Mouse (Mus musculus) MEL-GATA-1-ER (cell line): Measurements from ENCODE around the gene B3gnt3.

Experiments
- DNase-seq: peaks from one replicate; pipeline ENCODE4 v3.0.0-alpha.2; 2012; ENCODE audit warnings: low read depth; ENCODE audit errors: extremely low read depth

The B3gnt3 gene

DNA sequence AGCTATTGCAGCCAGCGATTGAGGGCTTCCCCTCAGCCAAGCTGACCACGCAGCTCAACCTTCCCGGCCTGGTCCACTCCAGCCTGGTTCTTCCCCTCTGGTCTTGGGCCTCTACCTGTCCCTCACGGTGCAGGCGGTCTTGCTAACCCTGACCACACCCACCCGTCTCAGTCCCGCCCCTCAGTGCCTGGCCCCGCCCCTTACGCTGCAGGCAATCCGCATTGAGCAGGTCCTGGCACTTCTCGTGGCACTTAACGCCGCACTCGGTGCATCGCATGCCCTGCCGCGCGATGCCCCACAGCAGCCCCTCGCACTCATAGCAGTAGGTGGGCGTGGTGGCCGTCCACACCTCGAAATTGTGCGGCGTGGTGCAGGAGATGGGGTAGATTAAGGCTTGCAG, 47.0 kb downstream of the B3gnt3 start:
- no peak for DNase-seq

DNA sequence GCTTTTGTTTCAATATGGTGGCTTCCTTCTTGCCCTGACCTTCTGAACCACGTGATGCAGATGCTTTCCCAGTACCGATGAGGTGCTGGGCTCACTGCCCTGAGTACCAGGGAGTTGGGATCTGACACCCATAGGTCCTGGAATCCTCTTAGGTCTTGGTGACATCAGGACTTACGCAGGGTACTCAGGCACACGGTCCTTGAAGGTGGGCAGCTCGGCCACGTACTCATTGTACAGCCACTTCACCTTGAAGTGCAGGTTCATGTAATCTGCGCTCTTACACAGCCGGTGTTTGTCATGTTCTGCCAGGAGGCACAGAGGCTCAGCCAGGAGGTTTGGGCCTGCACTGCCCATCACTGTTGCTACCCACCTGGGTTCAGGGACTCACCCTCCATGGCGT, 56.1 kb downstream of the B3gnt3 start:
- no peak for DNase-seq
